Mouse (Mus musculus) lung, embryonic 15.5 days (tissue): ENCODE measurements around the gene Sstr2. TPM values are rescaled to one million over a fixed set of nuclear protein-coding genes. Genes with fewer than 3 reads are reported as not detected.

ENCODE experiments used
- ATAC-seq: fragments of 200-750 bp; cut with Nextera tagmentation; 2 replicates; pipeline ENCODE4 v1.8.0; 2017; ENCODE audit warnings: moderate number of reproducible peaks, borderline replicate concordance; ENCODE audit not compliant: low FRiP score, low TSS enrichment; ENCODE audit errors: extremely low read depth
- H3K27ac ChIP-seq: fragments of 300-500 bp; sonication (generic); 2 replicates; pipeline ENCODE4 v1.5.1; 2015; ENCODE audit warnings: moderate library complexity, mild to moderate bottlenecking, inconsistent platforms
- H3K27me3 ChIP-seq: fragments of 300-500 bp; sonication (generic); 2 replicates; pipeline ENCODE4 v1.6.1; 2015; ENCODE audit warnings: inconsistent platforms
- H3K36me3 ChIP-seq: fragments of 300-500 bp; sonication (generic); 2 replicates; pipeline ENCODE4 v1.6.1; 2015; ENCODE audit warnings: inconsistent platforms
- H3K4me1 ChIP-seq: fragments of 300-500 bp; sonication (generic); 2 replicates; pipeline ENCODE4 v1.6.1; 2015; ENCODE audit warnings: inconsistent platforms
- H3K4me2 ChIP-seq: fragments of 300-500 bp; sonication (generic); 2 replicates; pipeline ENCODE4 v1.6.1; 2015; ENCODE audit warnings: inconsistent platforms, mild to moderate bottlenecking, moderate library complexity
- H3K4me3 ChIP-seq: fragments of 300-500 bp; sonication (generic); 2 replicates; pipeline ENCODE4 v1.5.1; 2015; ENCODE audit warnings: mild to moderate bottlenecking, inconsistent platforms
- H3K9ac ChIP-seq: fragments of 300-500 bp; sonication (generic); 2 replicates; pipeline ENCODE4 v1.6.1; 2015; ENCODE audit warnings: inconsistent platforms
- H3K9me3 ChIP-seq: fragments of 300-500 bp; sonication (generic); 2 replicates; pipeline ENCODE4 v1.6.1; 2016; ENCODE audit warnings: inconsistent platforms
- WGBS: fragments of 180-500 bp; shearing (Covaris S2); methylation state at CpG from one replicate; pipeline ENCODE4 v1.1.7; 2015; 5-methylcytosine and 5-hydroxymethylcytosine counted together
- polyA plus RNA-seq: library from polyadenylated mRNA; unstranded; fragments of >200 nt; fragmentation: Nextera tagmentation; extraction: Ambion mirVana; gene quantifications from 2 replicates; pipeline ENCODE4 v1.2.1, GENCODE M21; 2015

Gene Sstr2
- 2.5 and 3.1 TPM in 2 replicates for polyA plus RNA-seq

DNA sequence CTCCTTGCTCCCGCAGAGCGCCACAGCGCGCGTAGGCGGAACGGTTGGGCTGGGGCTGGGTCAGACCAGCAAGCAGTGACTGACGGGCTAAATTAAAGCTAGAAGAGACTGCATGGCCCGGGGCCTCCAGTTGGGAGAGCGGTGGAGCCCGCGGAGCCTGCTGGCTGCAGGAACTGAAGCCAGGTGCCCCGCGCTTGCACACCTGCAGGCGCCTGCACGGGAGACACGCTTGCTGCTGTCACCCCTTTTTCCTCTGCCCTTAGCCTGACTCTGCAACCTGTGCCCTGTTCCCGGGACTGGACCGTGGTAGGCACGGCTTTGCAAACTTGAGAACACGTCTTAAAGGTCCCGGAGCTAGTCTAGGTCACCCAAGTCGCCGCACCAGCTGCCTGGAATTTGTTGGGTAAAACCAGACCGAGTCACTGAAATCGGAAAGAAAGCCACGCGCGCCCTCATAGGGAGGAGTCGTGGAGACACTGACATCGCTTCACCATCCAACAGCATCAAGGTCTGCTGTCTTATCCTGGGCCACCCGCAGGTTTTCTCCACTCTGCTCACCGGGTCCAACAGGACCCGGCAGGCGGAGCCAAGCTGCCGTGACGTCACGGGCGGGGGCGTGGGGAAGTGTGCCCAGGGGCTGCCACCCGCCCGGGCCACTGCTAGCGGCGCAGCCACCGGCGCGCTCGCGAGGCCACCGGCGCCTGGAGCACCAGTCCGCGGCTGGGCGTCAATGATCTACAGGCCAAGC lies at the start of gene Sstr2:
TSS of gene Sstr2 (plus strand) at position 671 of the 748 bp plus-strand sequence.
- Histone ChIP-seq H3K27me3 (peaks cover 42% of the 10 kb centered on the region), H3K4me2 (peak within 1 kb of the TSS; percentile 81), H3K27ac (no peak within 1 kb of the TSS), H3K36me3 (no peaks in the 10 kb centered on the region), H3K9me3 (no peaks in the 10 kb centered on the region), H3K4me3 (peak within 1 kb of the TSS; percentile 41), H3K9ac (peak within 1 kb of the TSS; percentile 21), H3K4me1 (peaks cover 24% of the 10 kb centered on the region)
- under 1% methylated on average over 54 of the region's 54 CpGs for WGBS
- peak; percentile 38; the same call in 1 of the 2 replicates for ATAC-seq

DNA sequence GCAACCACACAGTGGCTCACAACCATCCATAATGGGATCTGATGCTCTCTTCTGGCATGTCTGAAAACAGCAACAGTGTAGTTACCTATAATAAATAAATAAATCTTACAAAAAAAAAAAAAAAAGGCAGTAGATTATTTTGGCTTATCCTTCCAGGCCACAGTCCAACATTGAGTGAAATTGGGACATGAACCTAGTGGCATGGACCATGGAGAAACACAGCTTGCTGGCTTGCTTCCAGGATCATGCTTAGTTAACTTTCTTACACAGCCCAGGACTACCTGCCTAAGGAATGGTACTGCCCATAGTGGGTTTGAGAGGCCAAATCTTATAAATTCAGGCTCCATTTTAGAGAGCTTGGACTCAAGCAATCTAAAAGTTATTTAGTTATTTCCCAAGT lies 47.5 kb upstream of the Sstr2 start:
- no peak overlapping the region for H3K4me2 ChIP-seq
- ATAC-seq = no peak
- H3K4me1 ChIP-seq = 0 out of 2 replicates have a peak, but pooled peaks cover 5% of the 10 kb centered on the region
- no peak overlapping the region for H3K27ac ChIP-seq
- H3K9ac ChIP-seq = no peak overlapping the region
- H3K27me3 ChIP-seq = no peaks in the 10 kb centered on the region
- no peak overlapping the region for H3K4me3 ChIP-seq
- no peaks in the 10 kb centered on the region for H3K36me3 ChIP-seq
- H3K9me3 ChIP-seq = no peaks in the 10 kb centered on the region

DNA sequence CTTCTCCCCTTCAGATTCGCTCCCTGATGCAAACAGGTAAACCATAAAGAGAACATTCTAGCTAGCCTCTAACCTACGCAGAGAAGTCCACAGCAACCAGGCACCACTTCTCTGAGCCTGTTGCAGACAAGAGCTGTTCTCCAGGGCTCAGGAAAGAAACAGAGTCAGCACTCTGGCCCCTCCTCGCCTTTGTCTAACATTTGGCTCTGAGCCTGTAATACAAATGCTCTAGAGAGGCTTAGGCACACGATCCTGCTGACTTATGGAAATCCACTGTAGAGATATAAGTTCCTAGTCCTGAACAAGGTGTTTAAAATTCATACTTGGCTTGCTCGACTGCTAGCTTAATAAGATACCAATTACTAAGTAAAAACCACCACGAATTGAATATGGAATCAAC lies 46.5 kb upstream of the Sstr2 start:
- ATAC-seq = no peak
- Histone ChIP-seq H3K4me1 (0 out of 2 replicates have a peak, but pooled peaks cover 5% of the 10 kb centered on the region), H3K36me3 (no peaks in the 10 kb centered on the region), H3K27ac (no peak overlapping the region), H3K4me3 (no peak overlapping the region), H3K4me2 (no peak overlapping the region), H3K9ac (no peak overlapping the region), H3K27me3 (no peaks in the 10 kb centered on the region), H3K9me3 (no peaks in the 10 kb centered on the region)
- WGBS = 50% methylated on average over 6 of the region's 6 CpGs

DNA sequence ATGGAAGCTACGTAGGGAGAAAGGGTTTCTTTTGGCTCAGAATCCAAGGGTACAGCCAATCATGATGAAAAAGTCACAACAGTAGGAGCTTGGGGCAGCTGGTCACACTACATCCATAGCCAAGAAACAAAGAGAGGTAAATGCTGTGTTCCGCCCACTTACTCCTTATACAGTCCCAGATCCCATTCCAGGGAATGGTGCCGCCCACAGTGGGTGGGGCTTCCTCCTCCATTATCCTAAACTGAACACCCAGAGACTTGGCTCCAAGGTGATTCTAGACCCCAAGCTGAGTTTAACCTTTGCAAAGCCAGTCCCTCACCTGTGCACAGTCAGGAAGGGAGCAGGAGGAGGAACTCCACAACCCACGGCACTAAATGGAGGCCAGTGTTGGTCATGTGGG lies 41.9 kb upstream of the Sstr2 start:
- H3K4me3 ChIP-seq = no peak overlapping the region
- H3K4me2 ChIP-seq = no peak overlapping the region
- no peak for ATAC-seq
- H3K27ac ChIP-seq = no peak overlapping the region
- no peak overlapping the region for H3K9ac ChIP-seq
- H3K27me3 ChIP-seq = no peaks in the 10 kb centered on the region
- 78% methylated on average over 4 of the region's 4 CpGs for WGBS
- H3K4me1 ChIP-seq = 0 out of 2 replicates have a peak, but pooled peaks cover 5% of the 10 kb centered on the region
- H3K9me3 ChIP-seq = no peaks in the 10 kb centered on the region
- H3K36me3 ChIP-seq = no peaks in the 10 kb centered on the region

DNA sequence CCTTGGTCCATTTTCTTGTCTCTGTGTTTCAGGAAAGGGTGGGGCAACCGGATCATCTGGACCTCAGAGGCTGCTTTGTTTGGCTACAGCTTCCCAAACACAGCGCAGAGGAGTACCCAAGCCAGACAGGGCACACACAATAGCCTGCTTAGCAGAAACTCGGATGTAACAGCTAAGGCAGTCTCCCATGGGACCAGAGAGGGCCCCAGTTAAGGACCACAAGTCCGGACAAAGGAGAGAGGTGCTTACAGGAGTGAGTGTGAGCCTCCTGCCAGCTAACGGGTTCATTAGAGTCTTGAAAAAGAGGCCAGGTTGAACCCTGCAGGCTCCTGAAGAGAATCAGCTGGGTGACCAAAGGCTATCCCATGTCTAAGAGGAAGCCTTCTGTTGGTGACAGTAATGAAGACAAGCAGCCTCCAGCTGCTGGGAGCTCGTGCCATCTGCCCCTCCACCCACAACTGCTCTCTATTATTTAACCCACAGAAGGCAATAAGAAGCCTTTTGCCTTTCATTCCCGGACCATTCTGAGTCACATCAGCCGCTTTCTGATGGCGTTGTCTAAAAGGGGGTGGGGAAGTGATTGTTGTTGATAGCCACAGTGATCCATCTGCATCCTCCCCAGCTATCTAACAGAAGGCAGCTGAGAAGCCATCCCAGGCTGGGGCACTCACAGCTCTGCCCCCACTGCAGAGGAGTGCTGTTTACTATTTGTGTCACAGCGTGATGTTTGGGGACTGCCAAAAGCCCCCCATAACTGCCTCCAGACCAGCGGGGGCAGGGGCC lies 35.1 kb upstream of the Sstr2 start:
- Histone ChIP-seq H3K4me3 (no peak overlapping the region), H3K27me3 (no peaks in the 10 kb centered on the region), H3K27ac (no peak overlapping the region), H3K4me1 (no peaks in the 10 kb centered on the region), H3K4me2 (no peak overlapping the region), H3K9me3 (no peaks in the 10 kb centered on the region), H3K36me3 (no peaks in the 10 kb centered on the region), H3K9ac (no peak overlapping the region)
- ATAC-seq = no peak
- 50% methylated on average over 11 of the region's 11 CpGs for WGBS

DNA sequence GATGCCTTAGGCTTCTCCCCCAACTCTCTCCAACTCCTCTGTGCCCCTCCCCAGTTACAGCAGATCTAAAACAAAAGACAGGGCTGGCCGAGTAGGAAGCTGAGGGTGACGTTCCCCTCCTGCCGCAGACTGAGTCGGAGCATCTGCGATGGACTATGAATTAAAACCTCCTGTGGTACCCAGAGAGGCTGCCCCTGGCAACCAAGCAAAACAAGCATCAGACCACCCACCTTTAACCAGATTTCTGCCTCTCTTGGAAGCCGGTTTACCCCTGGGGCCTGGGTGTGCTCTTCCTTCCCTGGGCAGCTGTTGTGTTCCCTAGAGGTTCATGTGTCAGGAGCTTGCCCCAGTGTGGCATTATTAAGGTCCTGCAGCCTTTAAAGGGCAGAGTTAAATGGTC lies 32.7 kb upstream of the Sstr2 start:
- H3K4me1 ChIP-seq = no peaks in the 10 kb centered on the region
- H3K4me2 ChIP-seq = no peak overlapping the region
- no peaks in the 10 kb centered on the region for H3K36me3 ChIP-seq
- no peaks in the 10 kb centered on the region for H3K27me3 ChIP-seq
- no peak overlapping the region for H3K4me3 ChIP-seq
- no peak overlapping the region for H3K27ac ChIP-seq
- 66% methylated on average over 6 of the region's 6 CpGs for WGBS
- H3K9ac ChIP-seq = no peak overlapping the region
- ATAC-seq = no peak
- no peaks in the 10 kb centered on the region for H3K9me3 ChIP-seq

DNA sequence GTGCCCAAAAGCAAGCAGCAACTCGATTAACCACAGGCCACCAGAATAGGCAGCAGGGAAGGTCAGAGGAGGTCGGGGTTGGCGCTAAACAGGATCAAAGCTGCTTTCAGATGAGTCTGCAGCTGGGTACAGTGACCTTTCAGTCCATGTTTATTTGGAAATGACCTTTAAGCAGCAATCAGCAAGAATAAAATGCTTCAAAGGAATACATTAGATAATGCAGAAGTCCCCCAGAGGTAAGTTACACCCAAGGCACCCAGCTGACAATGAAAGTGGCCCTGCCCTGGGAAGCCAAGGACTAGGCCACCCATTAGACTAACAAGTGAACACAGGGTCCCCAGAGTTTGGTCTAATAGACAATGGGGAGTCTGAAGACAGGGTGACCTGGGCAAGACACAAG lies 30.2 kb upstream of the Sstr2 start:
- Histone ChIP-seq H3K4me3 (no peak overlapping the region), H3K4me2 (no peak overlapping the region), H3K27ac (no peak overlapping the region), H3K9ac (no peak overlapping the region), H3K4me1 (no peaks in the 10 kb centered on the region), H3K27me3 (no peaks in the 10 kb centered on the region), H3K36me3 (no peaks in the 10 kb centered on the region), H3K9me3 (no peaks in the 10 kb centered on the region)
- no peak for ATAC-seq
- whole genome bisulfite sequencing = 39% methylated on average over 3 of the region's 3 CpGs

DNA sequence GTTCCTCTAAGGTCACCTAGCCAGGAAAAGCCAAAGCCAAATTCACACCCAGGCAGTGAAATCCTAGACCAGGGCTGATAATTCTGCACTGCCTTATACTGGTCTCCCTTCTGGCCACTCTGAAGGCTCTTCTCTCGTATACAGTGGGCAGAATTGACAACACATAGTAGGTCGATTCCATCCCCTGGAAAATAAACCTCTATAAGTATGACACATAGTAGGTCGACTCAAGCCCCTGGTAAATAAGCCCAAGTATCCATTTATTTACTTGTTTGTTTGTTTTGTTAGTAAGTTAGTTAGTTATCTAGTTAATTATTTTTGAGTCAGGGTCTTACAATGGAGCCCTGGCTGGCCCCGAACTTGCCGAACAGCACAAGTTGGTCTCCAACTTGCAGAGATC lies 24.0 kb upstream of the Sstr2 start:
- Histone ChIP-seq H3K4me1 (no peaks in the 10 kb centered on the region), H3K36me3 (no peaks in the 10 kb centered on the region), H3K9me3 (no peaks in the 10 kb centered on the region), H3K27ac (no peak overlapping the region), H3K9ac (no peak overlapping the region), H3K4me2 (no peak overlapping the region), H3K27me3 (no peaks in the 10 kb centered on the region), H3K4me3 (no peak overlapping the region)
- WGBS = 81% methylated on average over 5 of the region's 5 CpGs
- ATAC-seq = no peak

DNA sequence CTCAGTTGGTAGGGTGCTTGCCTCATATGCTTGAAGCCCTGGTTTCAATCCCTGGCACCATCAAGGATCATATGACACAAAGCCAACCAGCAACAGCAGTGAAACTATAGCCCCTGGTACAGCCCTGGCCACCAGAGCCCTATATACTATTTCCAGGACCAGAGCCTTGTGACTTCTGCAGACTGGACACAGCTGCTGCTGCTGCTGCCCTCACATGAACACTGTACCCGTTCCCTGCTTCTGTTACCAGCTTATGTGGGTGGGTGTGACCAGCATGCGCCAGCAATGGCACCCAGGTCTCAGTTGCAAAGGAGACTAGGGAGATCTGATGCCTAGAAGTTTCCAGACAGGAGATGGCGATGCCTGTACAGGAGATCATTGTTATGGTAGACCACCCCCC lies 21.5 kb upstream of the Sstr2 start:
- Histone ChIP-seq H3K9ac (no peak overlapping the region), H3K4me3 (no peak overlapping the region), H3K4me2 (no peak overlapping the region), H3K36me3 (no peaks in the 10 kb centered on the region), H3K27ac (no peak overlapping the region), H3K27me3 (no peaks in the 10 kb centered on the region), H3K9me3 (no peaks in the 10 kb centered on the region), H3K4me1 (no peaks in the 10 kb centered on the region)
- no peak for ATAC-seq
- 88% methylated on average over 3 of the region's 3 CpGs for WGBS

DNA sequence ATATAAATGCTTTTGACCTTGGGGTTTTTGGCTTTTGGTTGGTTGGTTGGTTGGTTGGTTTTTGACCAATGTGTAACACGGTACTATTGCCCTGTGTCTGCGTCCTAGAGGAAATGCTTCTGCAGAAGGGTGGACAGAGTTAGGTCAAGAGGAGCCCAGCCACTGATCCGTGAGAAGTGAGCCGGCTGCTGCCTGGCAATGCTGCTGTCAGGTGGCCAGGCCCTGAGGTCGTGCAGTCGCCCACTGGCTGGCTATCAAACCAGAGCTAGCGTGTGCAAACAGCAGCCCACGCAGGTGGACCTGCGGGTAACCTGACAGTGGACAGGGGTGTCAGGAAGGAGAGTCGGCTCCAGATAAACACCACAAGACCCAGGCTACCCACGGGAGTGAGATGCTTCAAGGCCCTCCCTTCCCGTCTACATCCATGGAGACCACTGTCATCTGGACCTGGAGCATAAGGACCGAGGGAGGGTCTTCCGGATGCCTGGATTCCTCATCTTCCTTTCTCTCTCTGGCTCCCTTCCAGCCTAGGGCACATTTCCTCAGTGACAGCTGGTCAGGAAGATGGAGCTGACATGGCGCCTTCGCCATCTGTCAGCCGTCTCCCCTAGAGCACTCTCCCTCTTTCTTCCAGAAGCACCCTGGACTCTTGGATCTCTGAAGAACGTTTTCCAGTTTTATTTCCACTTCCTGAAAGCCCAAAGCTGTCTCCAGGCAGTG lies 18.5 kb upstream of the Sstr2 start:
- H3K4me3 ChIP-seq = no peak overlapping the region
- no peaks in the 10 kb centered on the region for H3K27me3 ChIP-seq
- no peaks in the 10 kb centered on the region for H3K4me1 ChIP-seq
- no peak overlapping the region for H3K27ac ChIP-seq
- H3K9ac ChIP-seq = no peak overlapping the region
- no peaks in the 10 kb centered on the region for H3K9me3 ChIP-seq
- whole genome bisulfite sequencing = 74% methylated on average over 18 of the region's 18 CpGs
- ATAC-seq = no peak
- no peak overlapping the region for H3K4me2 ChIP-seq
- no peaks in the 10 kb centered on the region for H3K36me3 ChIP-seq

DNA sequence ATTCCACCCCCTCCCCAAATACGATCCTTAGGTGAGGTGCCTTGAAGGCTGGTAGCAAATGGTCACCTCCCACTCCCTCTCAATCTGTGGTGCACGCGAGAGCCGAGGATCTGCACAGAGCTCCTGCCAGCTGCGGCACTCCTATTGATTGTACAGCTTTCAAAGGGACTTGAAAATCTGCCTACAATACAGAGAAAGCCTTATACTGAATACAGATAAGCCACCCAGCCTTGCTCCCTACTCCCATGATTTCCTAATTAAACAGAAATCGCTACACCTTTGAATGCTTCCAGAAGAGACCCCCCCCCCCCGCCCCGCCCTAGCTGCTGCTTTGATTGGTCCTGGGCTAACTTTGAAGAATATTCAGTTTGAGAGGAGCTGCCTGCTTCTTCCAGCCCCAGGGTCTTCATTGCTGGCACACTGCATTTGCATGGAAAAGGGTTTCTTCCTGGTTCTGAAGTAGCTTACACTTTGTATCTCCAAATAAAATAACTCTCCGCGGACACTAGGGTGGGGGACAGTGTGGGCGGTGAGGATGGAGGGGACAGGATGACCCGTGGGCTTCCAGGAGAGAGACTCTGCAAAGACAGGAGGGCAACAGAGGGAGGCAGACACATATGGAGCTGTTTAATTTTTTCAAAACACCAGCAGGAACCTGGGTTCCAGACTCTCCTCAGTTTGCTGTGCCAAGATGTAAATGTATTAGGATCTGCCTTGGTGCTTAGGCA lies 17.4 kb upstream of the Sstr2 start:
- no peaks in the 10 kb centered on the region for H3K27me3 ChIP-seq
- H3K4me3 ChIP-seq = no peak overlapping the region
- no peak overlapping the region for H3K9ac ChIP-seq
- no peaks in the 10 kb centered on the region for H3K36me3 ChIP-seq
- WGBS = 57% methylated on average over 12 of the region's 12 CpGs
- H3K27ac ChIP-seq = no peak overlapping the region
- no peak overlapping the region for H3K4me2 ChIP-seq
- H3K4me1 ChIP-seq = no peaks in the 10 kb centered on the region
- 0 out of 2 replicates have a peak, but pooled peaks cover 4% of the 10 kb centered on the region for H3K9me3 ChIP-seq
- no peak for ATAC-seq
